Mouse (Mus musculus): ENCODE data around the gene Clint1.

The Clint1 gene

GRCm38 (mm10) chr11:45884029-45884428, 32.2 kb downstream of the Clint1 start:
- DNase-seq (ENCODE audit: low spot score in 2 of 2) = no peak

DNA sequence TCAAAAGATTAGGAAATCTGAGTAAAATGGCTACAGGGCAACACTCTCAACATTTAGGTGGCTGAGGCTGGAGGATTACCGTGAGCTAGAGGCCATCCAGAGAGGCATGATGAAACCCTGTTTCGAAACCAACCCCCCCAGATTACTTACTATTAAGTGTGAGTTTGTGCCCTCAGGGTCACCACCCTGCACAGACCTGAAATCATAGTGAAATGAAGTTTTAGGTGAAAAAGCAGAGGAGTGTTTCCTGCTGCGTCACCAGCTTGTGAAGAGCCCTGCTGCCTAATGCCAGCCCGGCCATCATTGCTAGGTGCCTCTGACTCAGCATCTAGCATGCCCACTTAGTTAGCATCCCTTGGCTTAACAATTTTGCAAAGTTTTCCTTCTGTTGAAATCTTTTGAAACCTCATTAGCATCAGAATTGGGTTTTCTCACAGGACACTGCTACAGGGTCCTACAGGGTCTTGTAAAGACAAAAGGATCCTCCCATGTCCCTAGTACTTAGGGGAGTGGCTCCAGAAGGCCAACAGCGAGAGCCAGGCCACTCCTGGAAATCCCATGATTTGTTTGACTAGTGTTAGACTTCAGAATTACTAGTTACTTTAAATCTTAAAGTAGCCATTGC, 33.9 kb downstream of the Clint1 start:
- no peak for DNase-seq (ENCODE audit: low spot score in 2 of 2)

DNA sequence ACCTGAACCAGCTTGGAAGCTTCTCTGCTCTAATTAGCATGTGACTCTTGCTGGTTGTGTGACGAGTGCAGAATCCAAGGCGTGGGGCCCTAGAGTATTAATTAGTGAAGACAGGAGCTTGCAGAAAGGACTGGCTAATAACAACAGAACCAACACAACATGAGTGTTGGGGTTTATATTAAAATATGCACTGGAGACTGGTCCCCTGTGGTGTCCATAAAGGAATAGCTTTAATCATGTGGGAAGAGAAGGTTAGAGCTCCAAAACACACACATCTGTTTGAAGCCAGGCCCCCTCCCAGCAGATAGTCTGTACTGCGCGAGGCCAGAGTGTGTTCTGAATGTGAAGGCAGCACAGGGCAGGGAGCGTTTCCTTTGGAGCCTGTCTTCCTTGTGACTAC, 34.7 kb downstream of the Clint1 start:
- DNase-seq (ENCODE audit: low spot score in 2 of 2) = no peak

GRCm38 (mm10) chr11:45888471-45889030, 36.7 kb downstream of the Clint1 start:
- DNase-seq (ENCODE audit: low spot score in 2 of 2) = no peak

DNA sequence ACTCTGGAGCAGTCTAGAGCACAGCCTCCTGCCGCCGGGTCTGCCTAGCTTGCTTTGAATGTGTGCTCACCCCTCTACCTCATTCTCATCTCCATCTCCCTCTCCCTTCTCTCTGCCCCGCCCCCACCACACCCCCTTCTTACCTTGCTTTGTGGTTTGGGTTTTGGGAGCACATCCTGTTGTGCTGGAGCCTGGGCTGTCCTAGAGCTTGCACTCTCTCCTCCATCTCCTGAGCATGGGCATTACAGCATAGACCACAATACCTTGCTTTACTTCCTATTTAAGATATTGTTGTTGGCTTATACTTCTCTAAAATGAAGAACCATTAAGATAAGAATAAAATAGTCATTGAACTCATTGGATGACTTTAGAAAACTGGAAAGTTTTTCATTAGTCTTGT, 38.1 kb downstream of the Clint1 start:
- no peak for DNase-seq (ENCODE audit: low spot score in 2 of 2)

GRCm38 (mm10) chr11:45890423-45890822, 38.6 kb downstream of the Clint1 start:
- DNase-seq (ENCODE audit: low spot score in 2 of 2) = no peak

DNA sequence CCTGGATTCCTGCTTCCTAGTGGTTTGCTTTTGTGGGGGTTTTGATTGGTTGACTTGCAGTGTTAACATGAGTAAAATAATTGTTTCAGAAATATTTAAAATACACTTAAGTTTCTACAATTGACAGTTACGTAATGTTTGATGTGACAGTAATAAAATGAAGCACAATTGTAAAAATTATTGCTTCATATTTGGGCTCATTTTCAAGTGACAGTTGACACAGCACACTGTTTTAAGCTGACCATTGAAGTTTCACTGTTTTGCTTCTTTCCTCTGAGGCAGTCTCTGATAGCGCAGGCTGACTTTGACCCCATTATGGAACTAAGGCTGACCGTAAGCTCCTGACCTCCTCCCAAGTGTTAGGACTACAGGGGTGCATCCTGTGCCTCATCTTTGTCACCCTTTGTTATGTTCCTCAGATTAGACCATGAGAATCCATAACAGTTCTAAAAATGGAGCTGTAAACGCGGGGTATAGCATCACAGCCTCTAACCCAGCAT, 41.1 kb downstream of the Clint1 start:
- no peak for DNase-seq (ENCODE audit: low spot score in 2 of 2)

DNA sequence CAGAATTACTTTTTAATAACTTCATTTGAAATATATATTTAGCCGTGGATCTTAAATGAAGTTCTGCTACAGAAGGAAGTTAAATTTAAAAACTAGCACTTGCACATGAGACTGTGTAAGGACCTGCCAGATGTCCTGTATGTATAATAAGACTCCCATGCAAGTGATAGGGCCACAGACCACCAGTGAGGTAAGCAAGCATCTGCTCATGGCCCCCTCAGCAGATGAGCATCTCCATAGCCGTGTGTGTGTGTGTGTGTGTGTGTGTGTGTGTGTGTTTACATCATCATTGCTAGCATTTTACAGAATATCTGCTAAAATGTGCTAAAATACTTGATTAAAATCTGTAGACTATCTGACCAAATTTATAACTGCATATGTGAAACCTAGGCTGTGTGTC, 45.5 kb downstream of the Clint1 start:
- no peak for DNase-seq (ENCODE audit: low spot score in 2 of 2)

DNA sequence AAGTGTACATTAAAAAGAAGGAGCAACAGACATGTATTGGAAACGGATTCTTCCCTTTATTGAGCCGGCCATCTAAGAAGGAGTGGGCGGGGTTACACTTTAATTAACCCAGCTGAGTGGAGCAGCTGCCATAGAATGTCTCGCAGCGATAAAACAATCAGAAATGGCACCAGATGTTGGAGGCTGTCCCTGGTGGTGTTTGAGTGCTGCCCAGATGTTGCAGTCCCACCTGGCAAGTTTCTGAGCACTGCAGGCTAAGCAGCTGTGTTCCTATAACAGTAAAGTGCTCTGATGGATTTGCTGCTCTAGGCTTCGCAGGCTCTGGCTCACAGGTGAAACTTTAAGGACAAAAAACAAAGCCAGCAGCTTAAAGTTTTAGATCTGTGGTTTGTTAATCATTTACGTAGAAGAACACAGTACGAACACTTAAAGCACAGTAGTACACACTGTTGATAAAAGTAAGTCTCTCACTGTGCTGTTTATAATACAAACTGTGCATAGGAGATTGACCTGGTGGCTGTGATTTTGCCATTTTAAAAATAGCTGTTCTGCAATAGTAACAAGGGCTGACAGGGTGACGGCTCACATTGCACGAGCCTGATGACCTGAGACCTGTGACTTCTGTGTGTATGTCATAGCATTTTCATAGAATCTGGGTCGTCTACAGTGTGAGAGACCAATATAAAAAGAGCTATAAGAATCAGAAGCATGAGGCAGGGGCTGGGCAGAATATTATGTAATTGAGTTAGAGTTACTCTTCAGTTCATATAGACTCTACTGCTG, 48.6 kb downstream of the Clint1 start:
- no peak for DNase-seq (ENCODE audit: low spot score in 2 of 2)

GRCm38 (mm10) chr11:45906109-45906786, 54.4 kb downstream of the Clint1 start:
- no peak for DNase-seq (ENCODE audit: low spot score in 2 of 2)

- no peak for DNase-seq (ENCODE audit: low spot score in 2 of 2)
These were observed 55.5 kb downstream of the Clint1 start for GRCm38 (mm10) chr11:45907301-45907700.

GRCm38 (mm10) chr11:45908070-45908469, 56.2 kb downstream of the Clint1 start:
- DNase-seq (ENCODE audit: low spot score in 2 of 2) = no peak

GRCm38 (mm10) chr11:45908894-45909293, 57.0 kb downstream of the Clint1 start:
- no peak for DNase-seq (ENCODE audit: low spot score in 2 of 2)

DNA sequence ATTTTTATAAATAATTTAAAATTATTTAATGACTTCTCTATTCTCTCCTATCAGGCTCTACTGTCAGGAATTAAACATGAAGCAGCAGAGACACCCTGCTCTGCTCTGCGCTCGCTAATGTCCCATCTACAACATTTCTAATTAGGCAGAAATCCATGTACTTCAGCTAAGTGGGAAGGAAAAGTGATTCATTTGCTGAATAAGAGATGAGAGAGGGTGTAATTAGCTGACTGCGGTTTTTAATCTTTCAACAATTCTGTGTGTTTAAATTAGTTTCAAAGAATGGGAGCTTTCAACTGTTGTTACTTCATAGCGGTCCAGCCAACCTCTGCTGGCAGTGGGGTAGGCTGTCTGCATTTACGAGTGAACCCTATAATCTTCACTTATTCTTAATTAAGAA, 58.9 kb downstream of the Clint1 start:
- no peak for DNase-seq (ENCODE audit: low spot score in 2 of 2)

GRCm38 (mm10) chr11:45916196-45916595, 64.3 kb downstream of the Clint1 start:
- no peak for DNase-seq (ENCODE audit: low spot score in 2 of 2)

DNA sequence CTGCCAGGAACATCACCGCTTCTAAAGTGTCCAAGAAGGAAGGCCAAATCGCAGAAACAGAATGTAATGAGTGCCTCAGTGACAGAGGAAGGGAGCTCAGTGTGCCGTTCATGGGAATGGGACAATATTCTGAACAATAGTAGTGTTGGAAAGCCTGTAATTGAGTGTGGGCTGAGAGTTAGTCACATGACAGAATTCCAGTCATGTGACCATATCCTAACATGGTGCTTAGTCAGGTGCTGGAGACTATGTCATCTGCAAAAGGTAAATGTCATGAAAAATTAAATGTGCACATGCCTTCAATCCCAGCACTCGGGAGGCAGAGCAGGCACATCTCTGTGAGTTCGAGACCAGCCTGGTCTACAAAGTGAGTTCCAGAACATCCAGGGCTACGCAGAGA, 66.2 kb downstream of the Clint1 start:
- DNase-seq (ENCODE audit: low spot score in 2 of 2) = no peak

DNA sequence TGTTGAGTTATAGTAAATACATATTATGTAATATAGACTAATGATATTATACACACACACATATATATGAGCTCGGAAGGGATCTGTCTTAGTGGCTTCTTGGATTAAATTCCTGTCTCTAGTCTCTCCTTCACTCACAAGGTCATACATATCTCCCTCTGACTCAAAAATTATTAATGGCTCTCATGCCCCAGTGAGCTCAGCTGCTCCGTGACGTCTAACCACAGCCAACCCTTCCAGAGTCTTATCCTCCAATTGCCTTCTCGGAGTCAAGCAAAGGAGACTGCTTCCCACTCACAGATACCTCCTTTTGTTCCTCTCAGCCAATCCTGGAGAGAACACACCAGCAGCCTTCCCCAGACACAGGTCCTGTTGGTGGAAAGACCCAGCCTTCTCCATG, 67.0 kb downstream of the Clint1 start:
- DNase-seq (ENCODE audit: low spot score in 2 of 2) = no peak

GRCm38 (mm10) chr11:45921026-45921425, 69.2 kb downstream of the Clint1 start:
- no peak for DNase-seq (ENCODE audit: low spot score in 2 of 2)

GRCm38 (mm10) chr11:45921480-45921898, 69.6 kb downstream of the Clint1 start:
- DNase-seq (ENCODE audit: low spot score in 2 of 2) = no peak

- DNase-seq (ENCODE audit: low spot score in 2 of 2) = no peak
These were observed 73.6 kb downstream of the Clint1 start for GRCm38 (mm10) chr11:45925436-45925835.

GRCm38 (mm10) chr11:45926640-45927082, 74.8 kb downstream of the Clint1 start:
- DNase-seq (ENCODE audit: low spot score in 2 of 2) = peak; percentile 76 to 84

- DNase-seq (ENCODE audit: low spot score in 2 of 2) = no peak
These were observed 75.6 kb downstream of the Clint1 start for GRCm38 (mm10) chr11:45927456-45927855.
